Mouse (Mus musculus): ENCODE data around the gene BC017158. TPM values are rescaled to one million over a fixed set of nuclear protein-coding genes. Genes with fewer than 3 reads are reported as not detected.

BC017158 gene
- total RNA-seq, 2 experiments from 2014 or later = 24.1 to 24.6 TPM

DNA sequence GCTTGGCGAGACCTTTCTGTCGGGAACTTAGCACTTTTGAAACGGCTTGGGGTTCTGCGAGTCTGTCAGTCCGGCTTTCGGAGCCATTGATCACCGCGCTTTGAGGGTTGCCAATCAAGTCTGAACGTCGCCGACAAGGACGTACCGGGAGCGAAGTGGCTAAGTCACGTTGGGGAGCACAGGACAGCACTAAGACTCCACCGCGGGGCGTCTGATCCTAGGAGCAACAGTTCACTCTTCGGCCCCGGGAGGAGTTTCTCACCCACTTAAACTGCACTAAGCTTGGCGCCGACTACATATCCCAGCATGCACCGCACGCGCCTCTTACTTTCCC, 60.4 kb downstream of the BC017158 start:
- no peak for DNase-seq (ENCODE audit: extremely low spot score in 1 of 2, low spot score in 1 of 2)

DNA sequence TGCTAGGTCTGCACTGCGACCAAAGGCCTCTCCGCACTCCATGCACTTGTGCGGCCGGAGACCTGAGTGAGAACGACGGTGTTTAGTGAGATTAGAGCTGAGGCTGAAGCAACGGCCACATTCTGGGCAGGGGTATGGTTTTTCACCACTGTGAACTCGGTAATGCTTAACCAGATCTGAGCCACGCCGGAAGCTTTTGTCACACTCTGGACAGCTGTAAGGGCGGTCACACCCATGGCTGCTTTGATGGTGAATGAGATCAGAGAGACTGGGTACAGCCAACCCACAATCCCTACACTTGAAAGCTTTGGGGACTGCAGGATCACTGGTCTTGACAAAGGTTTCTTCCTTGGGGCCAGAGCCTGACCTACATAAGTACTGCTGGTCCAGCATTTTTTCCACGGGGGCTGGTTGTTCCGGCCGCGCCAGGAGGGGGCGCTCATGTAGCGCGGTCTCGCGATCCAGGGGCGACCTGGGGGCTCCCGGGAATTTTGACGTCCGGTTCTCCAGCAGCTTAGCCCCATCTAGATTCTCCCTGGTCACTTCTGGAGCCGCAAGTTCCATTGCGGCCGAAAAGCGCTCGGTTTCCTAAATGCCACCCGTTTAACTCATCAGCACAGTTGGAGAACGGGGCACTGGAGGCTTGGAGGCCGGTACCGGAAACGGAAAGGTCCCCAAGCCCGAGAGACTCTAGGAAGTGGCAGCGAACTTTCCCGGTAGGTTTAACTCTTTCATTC, 60.9 kb downstream of the BC017158 start, which contains the start of gene Armc5:
Armc5 (plus strand) TSS at position 487 of the 737 bp plus-strand sequence.
- peak; percentile 85 to 86 for DNase-seq (ENCODE audit: extremely low spot score in 1 of 2, low spot score in 1 of 2)

GRCm38 (mm10) chr7:128236426-128236825, 61.5 kb downstream of the BC017158 start:
- no peak for DNase-seq (ENCODE audit: extremely low spot score in 1 of 2, low spot score in 1 of 2)

- no peak for DNase-seq (ENCODE audit: extremely low spot score in 1 of 2, low spot score in 1 of 2)
Measured at GRCm38 (mm10) chr7:128235481-128235880, 62.5 kb downstream of the BC017158 start.

DNA sequence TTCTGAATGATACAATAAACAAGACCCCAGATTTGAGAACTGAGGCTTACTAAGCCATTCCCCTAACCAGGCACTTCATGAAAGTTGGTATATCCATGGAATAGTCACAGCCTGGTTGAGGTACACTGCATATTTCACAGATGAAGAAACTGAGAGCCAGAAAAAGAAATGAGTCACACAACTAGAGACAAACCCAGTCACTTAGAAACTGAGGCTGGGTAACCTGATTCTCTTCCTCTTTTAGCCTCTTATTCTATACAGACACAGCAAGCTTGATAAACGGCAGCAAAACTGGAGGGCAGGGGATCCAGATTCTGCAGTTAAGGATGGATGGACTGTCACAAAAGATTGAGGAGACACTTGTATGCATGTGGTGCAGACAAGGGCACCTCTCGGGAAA, 63.2 kb downstream of the BC017158 start:
- no peak for DNase-seq (ENCODE audit: extremely low spot score in 1 of 2, low spot score in 1 of 2)

DNA sequence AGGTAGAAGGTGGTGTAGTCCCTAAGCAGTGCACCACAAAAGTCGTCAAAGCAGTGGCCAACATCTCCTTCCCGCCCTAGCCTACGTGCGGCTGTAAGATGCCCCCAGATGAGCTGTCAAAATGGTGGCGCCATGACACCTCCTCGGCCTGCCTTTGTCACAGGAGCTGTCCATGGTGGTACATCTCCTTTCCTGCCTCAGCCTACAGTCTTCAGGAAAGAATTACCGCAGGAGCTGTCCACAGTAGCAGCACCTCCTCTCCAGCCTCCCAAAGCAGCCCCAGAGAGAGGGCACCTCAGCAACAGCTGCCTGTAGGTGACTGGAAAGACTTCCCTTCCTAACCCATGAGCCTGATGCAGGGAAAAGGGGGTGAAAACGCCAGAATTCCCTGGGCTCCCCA, 66.2 kb downstream of the BC017158 start:
- DNase-seq (ENCODE audit: extremely low spot score in 1 of 2, low spot score in 1 of 2) = no peak

Small RNA genes lying within 50 kb of the gene (microRNA-seq; reads per million reads assigned to microRNA genes)
- 1.00 to 1.3 reads per million in 2 experiments for gene Mir3103

Other genes starting within 250 kb of the BC017158 start
- 10 to 100 TPM; 13.1 to 13.9 TPM for gene Itgam, start 235.5 kb downstream of the BC017158 start, total RNA-seq (2021)
- gene Gm49368, start 235.5 kb downstream of the BC017158 start, total RNA-seq (2021) = not detected
- under 1 TPM; 0.09 to 0.20 TPM for gene Itgax, start 168.6 kb downstream of the BC017158 start, total RNA-seq (2021)
- 1 to 10 TPM in 1 of 2 experiments, under 1 TPM in 1; 0.79 to 1.5 TPM for gene Itgad, start 143.8 kb downstream of the BC017158 start, total RNA-seq (2021)
- gene Cox6a2, start 91.8 kb downstream of the BC017158 start, total RNA-seq (2021) = 1 to 10 TPM; 2.7 to 4.4 TPM
- gene Armc5, start 60.8 kb downstream of the BC017158 start, total RNA-seq (2021) = 10 to 100 TPM; 12.4 to 13.2 TPM
- 1 to 10 TPM; 3.6 to 3.9 TPM for gene 9130023H24Rik, start 60.1 kb downstream of the BC017158 start, total RNA-seq (2021)
- 10 to 100 TPM; 16.3 to 20.4 TPM for gene Tgfb1i1, start 51.4 kb downstream of the BC017158 start, total RNA-seq (2021)
- not detected for gene Slc5a2, start 32.5 kb downstream of the BC017158 start, total RNA-seq (2021)
- 10 to 100 TPM; 42.3 to 48.8 TPM for gene Rgs10, start 120.6 kb upstream of the BC017158 start, total RNA-seq (2021)
- 100 to 1,000 TPM in 1 of 2 experiments, 10 to 100 TPM in 1; 92.6 to 117 TPM for gene Tial1, start 163.5 kb upstream of the BC017158 start, total RNA-seq (2021)
- 1 to 10 TPM; 9.7 TPM for gene Bag3, start 225.4 kb upstream of the BC017158 start, total RNA-seq (2021)